Mouse (Mus musculus) cerebellum, adult 8-10 months (tissue): ENCODE measurements around the gene Rsg1.

Source experiments
- DNase-seq: peaks from one replicate; pipeline ENCODE4 v3.0.0; 2022

Gene Rsg1

DNA sequence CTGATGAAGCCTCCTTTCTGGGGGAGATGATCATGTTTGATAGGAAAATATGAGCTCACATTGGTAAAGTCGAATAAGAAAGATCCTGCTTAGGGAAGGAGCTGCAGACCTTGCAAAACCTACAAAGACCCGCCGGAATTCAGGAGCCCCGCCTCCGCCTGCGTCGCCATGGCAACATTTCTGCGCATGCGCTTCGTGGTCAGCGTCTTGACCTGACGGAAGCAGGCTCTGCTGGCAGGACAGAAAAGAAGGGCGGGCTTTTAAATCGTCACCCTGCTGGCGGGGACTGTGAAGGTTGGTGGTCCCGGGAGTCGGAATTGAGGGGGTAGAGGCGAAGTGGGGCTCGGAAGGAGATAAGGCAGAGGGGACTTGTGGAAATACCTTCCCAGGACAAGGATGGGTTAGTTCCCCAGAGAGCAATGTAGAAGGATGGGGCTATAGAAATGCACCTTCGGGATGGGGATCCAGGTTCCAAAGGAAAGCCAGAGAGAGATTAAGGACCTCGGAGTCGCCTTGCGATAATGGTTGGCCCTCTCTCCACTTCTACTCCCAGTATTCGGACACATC, at the start of gene Rsg1:
TSS of gene Rsg1 (plus strand) at position 187 of the 567 bp plus-strand sequence.
- peak; percentile 95 for DNase-seq

- no peak for DNase-seq
These were observed 47.9 kb upstream of the Rsg1 start for GRCm38 (mm10) chr4:141165744-141166292.

DNA sequence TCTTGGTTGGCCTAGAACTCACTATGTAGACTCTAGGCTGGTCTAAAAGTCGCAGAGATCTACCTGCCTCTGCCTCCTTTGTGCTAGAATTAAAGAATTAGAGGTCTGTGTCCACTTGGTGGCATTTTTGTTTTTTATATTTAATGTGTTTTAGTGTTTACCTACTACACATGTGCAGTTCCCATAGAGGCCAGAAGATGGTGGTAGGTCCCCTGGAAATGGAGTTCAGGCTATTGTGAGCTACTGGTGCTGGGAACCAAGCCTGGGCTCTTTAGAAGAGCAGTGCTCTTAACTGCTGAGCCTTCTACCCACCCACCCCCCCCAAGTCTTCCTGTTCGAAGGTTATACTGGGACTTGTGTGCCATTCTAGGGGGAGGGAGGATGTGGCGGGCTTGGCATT, 46.6 kb upstream of the Rsg1 start:
- no peak for DNase-seq

- DNase-seq = no peak
These were observed 41.6 kb upstream of the Rsg1 start for GRCm38 (mm10) chr4:141172121-141172520.

DNA sequence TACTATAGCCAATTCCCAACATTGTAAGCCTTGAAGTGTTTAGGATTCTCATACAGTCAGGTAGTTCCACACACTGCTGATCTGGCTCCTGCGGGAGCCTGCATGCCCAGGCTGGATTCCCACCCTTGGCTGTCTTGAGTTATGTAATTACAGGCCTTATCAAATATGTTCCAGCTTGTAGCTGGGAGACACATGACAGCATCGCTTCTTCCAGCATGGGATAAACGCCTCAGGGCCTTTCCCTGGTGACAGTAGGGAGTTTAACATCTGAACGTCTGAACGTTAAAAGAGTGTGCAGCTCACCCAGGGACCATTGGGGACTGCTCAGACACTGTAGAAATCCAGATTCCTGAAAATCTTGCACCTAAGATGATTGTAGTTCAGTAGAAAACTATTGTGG, 38.0 kb upstream of the Rsg1 start:
- DNase-seq = no peak

DNA sequence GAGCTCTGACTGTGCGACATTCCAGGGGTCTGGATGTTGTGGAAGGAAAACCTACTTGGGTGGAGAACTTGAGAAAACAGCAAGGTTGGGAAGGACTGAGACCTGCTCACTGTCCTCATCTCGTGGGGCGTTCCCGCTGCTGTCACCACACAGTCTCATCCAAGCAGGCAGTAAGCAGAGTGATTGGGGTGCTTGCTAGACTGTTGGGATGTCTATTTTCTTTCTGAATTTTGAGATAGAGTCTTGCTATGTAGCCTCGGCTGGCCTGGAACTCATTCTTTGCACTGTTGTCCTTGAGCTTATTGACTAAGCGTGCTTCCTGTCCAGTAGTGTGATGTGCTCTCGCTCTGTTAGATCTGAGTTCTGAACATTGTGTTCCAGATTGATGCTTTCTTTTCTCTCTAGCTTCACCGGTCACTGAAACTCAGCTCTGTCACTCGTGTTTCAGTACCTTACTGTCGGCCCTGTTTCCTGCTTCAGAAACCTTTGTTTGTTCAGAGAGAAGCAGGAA, 37.4 kb upstream of the Rsg1 start:
- DNase-seq = no peak

GRCm38 (mm10) chr4:141178500-141178899, 35.3 kb upstream of the Rsg1 start:
- no peak for DNase-seq

GRCm38 (mm10) chr4:141180831-141181230, 32.9 kb upstream of the Rsg1 start:
- no peak for DNase-seq

DNA sequence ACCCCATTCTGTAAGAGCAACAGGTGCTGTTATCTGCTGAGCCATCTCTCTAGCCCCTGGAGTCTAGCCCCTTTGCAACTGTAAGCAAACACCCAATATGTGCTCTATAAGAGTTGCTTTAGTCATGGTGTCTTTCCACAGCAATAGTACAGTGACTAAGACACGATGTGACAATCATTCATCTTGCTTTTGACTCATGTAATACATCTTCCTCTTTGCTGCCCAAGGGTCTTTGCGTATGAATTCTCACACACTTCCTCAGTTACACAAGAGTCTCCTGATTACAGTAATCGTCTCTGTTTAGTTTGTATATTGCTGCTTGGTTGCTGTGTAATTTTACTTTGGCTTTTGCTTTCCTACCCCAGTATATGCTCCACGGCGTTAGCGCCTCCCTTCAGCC, 31.8 kb upstream of the Rsg1 start:
- no peak for DNase-seq

DNA sequence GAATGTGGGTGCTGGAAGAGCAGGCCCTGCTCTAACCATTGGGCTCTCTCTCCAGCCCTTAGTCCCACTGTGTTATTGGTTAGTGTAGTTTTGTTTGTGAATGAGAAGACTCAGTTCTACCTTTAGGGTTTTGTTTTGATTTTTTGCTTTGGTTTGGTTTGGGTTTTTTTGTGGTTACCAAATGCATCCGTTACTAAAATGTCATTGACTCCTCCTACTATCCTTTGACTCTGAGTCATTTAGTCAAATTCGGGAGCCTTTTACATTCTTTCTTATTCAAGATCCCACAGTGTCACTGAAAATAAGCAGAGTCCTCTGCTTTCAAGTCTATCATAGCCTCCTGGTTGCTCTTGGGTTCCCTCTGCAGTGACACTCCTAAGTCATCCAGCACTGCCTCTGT, 29.8 kb upstream of the Rsg1 start:
- no peak for DNase-seq

GRCm38 (mm10) chr4:141184426-141184825, 29.3 kb upstream of the Rsg1 start:
- DNase-seq = no peak

GRCm38 (mm10) chr4:141186923-141187836, 26.6 kb upstream of the Rsg1 start:
- DNase-seq = no peak

- no peak for DNase-seq
These were observed 22.5 kb upstream of the Rsg1 start for GRCm38 (mm10) chr4:141191294-141191693.

- DNase-seq = no peak
These were observed 19.2 kb upstream of the Rsg1 start for GRCm38 (mm10) chr4:141194553-141194952.

DNA sequence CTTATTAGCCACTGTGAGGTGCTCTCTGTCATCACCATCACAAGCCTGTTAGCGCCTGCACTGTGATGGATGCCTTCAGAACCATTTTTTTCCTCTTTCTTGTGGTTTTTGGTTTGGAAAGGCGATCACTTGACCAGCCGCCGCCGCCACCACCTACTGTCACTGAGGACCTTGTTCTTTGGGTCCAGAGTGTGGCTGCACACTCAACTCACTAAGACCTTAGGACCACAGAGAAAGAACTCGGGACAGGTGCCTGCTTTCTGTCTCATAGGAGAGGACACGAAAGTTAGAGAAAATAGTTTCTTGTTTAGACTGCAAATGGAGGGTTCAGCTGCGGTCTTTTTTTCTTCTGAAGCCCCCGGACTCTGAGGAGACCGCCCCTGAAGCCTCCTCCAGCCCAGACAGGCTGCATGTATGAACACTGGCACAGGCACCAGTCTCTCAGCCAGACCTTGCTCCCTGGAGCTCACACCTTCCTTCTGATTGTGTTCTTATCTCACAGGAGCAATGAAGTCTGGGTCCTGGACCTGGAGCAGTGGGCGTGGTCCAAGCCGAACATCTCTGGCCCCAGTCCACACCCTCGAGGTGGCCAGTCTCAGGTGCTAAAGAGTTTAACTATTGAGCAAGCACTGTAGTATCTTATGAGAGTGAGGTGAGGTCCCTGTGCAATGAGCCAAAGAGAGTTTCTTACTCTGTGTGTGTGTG, 16.6 kb upstream of the Rsg1 start:
- DNase-seq = no peak

- DNase-seq = no peak
These were observed 16.1 kb upstream of the Rsg1 start for GRCm38 (mm10) chr4:141197686-141198035.

GRCm38 (mm10) chr4:141200906-141201305, 12.8 kb upstream of the Rsg1 start:
- DNase-seq = no peak

DNA sequence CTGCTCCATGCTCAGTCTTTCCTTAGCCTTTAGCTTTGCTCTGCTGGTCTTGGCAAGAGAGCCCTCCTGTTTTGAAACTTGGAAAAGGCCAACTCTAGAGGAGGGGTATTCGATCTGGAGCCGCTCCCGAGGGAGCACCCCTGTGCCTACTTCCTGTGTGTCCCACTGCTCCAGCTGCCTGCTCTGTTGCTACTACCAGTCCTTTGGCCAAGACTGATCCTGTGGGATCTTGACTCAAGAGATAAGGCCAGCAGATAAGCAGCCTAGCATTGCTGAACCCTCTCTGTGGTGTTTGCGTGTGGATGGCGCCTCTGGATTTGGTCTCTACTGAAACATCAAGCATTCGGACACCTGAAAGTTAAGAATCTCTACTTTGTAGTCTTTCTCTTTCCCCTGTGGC, 11.6 kb upstream of the Rsg1 start:
- DNase-seq = no peak

- DNase-seq = no peak
These were observed 9.1 kb upstream of the Rsg1 start for GRCm38 (mm10) chr4:141204580-141205061.

GRCm38 (mm10) chr4:141207081-141207480, 6.7 kb upstream of the Rsg1 start:
- no peak for DNase-seq

GRCm38 (mm10) chr4:141210524-141211219, 3.1 kb upstream of the Rsg1 start:
- DNase-seq = no peak

GRCm38 (mm10) chr4:141211646-141212045, 2.1 kb upstream of the Rsg1 start:
- DNase-seq = no peak

DNA sequence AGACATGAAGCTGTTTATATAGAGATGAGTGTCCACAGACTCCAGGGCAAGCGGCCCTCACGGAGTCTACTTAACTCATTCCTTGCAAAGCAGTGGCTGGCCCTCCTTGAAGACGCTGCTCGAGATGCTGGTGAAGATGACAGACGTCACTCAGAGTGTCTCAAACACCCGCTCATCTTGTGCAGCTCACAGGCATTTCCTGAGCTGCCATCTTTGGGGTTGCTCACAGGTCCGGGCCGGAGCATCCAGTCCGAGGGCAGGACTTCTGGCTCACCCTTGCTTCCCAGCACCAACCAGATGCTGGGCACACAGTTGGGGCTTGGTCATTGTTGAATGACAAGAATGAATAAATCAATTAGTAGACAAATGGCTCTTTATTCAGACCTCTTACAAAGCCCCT, 864 bp upstream of the Rsg1 start:
- DNase-seq = no peak
